Mouse (Mus musculus) layer of hippocampus, adult 11-12 months (tissue): ENCODE measurements around the gene Ms4a14.
A peak's percentile ranks its signal among the peaks of the same experiment; 100 is the strongest.
"Not testable (repeated sequence)": the region's sequence is repeated elsewhere in the genome, so short reads cannot be mapped to it uniquely, and the experiment has no call there.

Source experiments
- DNase-seq: peaks from one replicate; pipeline ENCODE4 v3.0.0; 2022; ENCODE audit warnings: low spot score

Ms4a14 gene

DNA sequence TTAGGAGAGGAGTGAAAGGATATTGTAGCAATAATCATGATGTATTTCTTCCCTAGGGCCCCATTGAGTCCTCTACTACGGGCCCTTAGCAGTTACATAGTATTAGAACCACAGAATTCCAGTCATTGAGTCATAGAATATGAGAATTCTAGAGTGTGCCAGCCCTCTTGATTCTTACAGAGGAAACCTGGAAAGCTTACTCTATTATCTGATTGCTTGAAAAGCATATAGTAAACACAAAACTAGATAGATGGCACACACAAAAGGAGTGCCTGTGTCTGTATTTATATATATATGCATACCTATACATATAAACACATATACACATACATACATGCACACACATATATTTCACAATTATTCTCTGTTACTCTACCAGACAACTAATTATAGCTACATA lies at the start of gene Ms4a14:
Gene Ms4a14, minus strand, starts transcription at position 101 of the 400 bp plus-strand sequence.
- DNase-seq: no peak

DNA sequence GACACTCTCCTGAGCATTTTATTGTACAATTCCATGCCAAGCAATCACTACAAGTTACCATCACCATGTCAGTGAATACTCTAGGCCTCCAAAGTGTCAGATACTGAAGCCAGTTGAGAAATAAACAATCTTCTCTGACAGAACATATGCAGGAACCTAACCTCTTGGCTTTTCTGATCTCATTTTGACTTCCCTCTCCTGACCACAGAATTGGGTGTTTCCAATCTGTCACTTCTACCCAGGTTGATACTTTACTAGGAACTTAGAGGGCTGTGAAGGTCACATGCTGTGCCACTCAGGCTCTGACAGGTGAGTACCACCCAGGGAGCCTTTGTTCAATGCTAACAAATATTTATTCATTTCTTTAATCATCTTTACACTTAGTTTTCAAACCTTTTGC lies 47.7 kb upstream of the Ms4a14 start:
- no peak for DNase-seq

GRCm38 (mm10) chr19:11360106-11360505 lies 45.9 kb upstream of the Ms4a14 start:
- peak; percentile 31 for DNase-seq

DNA sequence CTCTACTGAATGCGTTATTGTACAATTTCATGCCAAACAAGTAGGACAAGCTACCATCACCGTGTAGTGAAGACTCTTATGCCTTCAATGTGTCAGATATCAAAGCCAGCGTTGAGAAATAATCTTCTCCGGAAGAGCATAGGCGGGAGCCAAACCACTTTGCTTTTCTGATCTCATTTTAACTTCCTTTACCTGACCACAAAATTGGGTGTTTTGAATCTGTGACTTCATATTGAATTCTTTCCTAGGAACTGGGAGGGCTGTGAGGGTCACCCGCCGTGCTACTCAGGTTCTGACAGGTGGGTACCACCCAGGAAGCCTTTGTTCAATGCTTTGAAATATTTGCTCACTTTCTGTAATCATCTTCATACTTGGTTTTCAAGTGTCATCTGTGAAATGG lies 41.5 kb upstream of the Ms4a14 start:
- DNase-seq: no peak

- DNase-seq: peak; percentile 13
Observed at GRCm38 (mm10) chr19:11351878-11352277, 37.6 kb upstream of the Ms4a14 start.

DNA sequence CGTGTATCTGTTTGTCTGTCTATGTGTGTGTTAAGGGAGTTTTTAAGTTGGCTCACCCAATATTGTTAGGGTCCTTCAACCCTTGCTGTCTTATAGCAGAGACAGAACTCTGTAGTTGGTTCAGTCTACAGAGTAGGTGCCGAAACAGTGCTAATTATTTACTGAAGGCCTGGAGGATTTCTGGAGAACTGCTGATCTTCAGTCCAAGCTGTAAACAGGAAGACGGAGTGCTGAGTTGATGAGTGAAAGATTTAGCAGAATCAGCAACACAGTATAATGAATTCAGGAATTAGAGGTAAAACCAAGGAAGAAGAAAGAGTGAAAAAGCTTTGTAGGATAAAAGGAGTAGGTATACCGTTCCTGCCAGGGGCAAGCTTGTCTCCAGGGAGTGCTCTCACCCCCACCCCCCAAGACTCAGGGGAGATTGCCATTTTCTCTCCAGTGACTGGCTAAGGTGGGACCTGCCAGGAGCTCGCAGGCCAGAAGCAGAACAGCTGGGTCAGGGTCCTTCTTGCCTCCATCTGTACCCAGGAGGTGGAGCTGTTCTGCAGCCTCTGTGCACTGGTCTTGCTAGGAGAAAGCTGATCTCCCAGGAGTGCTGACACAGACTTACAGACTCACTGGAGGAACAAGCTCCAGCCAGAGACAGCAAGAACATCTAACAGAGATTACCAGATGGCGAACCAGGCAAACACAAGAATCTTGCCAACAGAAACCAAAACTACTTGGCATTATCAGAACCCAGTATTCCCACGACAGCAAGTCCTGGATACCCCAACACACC lies 35.6 kb upstream of the Ms4a14 start:
- peak; percentile 40 for DNase-seq

DNA sequence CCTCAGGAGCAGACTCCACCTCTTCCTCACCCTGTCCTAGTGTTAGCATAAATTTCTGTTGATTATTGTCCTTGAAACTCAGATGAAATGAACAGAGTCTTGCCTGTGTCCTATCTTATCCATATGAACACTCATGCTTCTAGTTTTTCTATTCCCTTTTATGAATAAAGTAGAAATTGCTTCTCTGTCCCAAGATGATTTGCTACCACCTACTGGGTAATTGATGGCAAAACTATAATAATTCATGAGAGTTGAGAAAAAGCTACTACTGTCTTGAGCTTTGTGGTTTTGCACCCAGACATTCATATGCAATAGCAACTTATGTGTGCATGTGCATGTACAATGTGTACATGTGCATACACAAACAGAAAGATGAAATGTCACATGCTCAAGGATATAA lies 29.7 kb upstream of the Ms4a14 start:
- no peak for DNase-seq

- DNase-seq: no peak
Observed at GRCm38 (mm10) chr19:11343147-11343546, 28.9 kb upstream of the Ms4a14 start.

DNA sequence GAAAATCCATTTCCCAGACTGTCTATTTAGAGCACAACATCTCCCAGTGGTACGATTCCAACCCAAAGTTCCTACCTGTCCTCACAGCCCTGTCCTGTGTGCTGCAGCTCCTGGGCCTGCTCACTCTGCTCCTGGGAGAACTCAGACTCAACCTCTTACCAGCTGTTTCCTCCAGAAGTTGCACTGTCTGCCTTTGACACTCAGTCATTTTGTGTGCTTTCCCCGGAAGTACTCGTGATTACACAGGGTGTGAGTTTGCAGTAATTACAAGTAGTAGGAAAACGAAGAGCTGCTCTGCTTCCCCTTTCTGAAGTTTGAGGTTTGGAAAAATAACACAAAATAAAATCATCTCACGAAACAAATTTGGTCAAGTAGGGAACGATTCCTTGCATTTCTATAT lies 21.7 kb upstream of the Ms4a14 start, which contains the start of gene Ms4a7:
Gene Ms4a7, minus strand, starts transcription at position 215 of the 400 bp plus-strand sequence.
- no peak for DNase-seq

GRCm38 (mm10) chr19:11321123-11321522 lies 6.9 kb upstream of the Ms4a14 start:
- DNase-seq: no peak

DNA sequence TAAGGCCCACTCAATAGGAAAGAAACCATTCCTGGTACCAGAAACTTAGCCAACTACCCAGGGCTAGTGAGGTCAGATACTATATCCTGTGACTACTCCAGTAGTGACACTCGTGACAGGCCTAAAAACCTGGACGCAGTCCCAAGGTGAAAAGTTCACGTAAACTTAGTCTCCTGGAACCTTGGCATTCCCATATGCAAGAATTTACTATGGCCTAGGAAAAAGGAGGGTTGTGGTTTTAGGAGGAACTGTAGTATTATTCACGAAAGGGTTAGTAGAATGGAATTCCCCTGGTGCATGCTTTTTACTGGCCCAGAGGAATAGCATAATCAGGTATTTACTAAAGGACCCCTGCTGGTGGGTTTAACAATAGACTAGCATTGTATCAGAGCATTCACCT lies 2.5 kb upstream of the Ms4a14 start:
- DNase-seq: no peak

GRCm38 (mm10) chr19:11308888-11309287 lies 5.4 kb downstream of the Ms4a14 start:
- DNase-seq: no peak

DNA sequence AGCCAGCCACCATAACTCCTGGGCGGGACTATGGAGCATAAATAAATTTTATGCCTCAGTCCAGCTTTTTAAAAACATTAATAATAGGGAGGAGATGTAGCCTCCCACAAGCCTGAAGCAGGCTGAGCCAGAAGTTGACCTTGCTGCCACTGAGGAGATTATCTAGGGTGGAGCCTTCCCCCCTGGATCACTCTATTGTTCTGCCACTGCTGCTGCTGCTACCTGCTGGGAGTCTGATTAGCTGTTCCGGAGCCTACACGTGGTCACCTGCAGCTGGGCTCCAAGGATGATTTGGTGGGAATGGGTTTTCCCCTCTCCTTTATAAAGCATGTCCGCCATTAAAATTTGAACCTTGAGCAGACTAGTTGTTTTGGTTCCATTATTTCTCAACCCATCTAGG lies 14.7 kb downstream of the Ms4a14 start:
- not testable (repeated sequence) for DNase-seq

DNA sequence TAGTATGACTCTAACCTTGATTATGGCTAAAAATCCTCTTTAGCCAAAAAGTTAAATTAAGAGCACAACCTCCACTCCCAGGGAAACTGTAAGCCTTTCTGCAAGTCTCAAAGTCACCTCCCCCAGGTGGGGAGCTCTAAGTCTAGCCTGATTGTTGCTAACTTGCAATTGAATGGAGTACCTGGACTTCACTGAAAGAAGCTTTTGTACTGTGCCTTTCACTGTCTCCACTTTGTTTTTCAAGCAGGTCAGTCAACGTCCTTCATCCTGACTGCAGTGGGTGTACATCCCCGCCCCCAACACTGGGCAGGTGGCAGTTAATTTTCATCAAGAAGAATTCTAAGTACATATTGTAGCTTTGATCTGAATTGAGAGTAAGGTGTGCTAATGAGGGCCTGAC lies 15.3 kb downstream of the Ms4a14 start:
- no peak for DNase-seq

DNA sequence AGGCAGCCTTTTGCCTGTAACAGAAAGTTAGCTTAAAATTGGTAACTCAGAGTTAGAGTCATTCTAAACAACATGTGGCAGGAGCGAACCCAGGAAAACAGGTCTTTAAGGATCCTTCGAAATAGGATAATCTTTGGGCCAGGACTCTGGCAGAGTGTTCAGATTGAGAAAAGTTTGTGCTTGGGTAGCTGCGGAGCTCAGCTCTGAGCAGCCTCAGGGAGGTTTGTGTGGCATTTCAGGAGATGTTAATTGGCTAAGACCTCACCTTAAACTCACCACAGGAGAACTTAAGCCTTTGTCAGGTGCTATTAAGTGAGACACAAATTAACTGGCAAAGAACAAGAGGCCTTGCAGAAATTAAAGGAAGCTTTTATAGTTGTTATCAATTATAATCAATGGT lies 20.6 kb downstream of the Ms4a14 start:
- not testable (repeated sequence) for DNase-seq

- DNase-seq: no peak
Observed at GRCm38 (mm10) chr19:11292990-11293389, 21.3 kb downstream of the Ms4a14 start.

- no peak for DNase-seq
Observed at GRCm38 (mm10) chr19:11283773-11284172, 30.5 kb downstream of the Ms4a14 start, which contains the start of gene Ms4a5. Ms4a5 (minus strand) TSS chr19:11283873.

DNA sequence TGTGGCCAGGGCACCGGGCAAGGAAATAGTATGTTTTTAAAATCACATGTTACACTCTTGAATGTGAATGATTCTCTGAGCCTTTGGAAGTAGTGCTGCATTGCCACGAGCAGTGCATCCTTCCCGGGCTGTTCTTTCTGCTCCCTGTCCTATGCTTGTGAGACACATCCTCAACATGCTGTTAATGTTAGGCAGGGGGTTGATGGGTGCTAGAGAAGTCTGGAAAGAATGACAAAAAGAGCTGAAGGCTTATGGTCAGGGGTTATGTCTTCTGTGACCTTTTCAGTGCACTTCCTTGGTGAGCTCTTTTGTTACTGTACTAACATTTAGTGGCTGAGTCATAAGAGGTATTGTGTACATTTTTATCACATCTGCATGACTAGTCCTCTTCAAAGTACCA lies 34.0 kb downstream of the Ms4a14 start:
- no peak for DNase-seq

DNA sequence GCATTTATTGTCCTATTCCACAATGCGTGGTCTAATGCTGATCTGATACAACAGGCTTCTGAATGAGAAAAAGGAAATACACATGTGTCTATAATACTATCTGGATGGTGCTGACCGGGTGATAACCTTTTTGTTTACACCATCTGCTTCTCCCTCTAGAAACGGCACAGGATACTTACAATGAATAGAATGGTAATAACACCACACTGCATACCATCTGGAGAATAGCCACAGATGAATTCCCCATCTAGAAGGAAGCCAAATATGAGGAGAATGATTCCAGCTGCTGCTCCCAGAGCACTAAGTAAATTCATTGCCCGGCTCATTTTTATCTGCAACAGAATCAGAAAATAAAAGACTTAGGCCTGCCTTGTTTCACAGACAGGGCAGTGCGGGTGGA lies 37.8 kb downstream of the Ms4a14 start:
- DNase-seq: no peak

DNA sequence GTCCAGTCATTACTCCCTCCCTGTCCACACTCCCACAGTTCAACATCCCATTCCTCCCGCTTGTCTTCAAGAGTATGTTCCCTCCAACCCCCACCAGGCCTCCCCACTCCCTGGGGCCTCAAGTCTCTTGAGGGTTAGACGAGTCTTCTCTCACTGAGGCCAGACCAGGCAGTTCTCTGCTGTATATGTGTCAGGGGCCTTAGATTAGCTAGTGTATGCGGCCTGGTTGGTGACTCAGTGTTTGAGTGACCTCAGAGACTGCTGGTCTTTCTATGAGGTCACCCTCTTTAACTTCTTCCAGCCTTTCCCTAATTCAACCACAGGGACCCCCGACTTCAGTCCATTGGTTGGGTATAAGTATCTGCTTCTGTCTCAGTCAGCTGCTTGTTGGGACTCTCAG lies 47.3 kb downstream of the Ms4a14 start:
- no peak for DNase-seq

- DNase-seq: no peak
Observed at GRCm38 (mm10) chr19:11266052-11266845, 48.0 kb downstream of the Ms4a14 start, which contains the start of gene Ms4a1. Ms4a1 (minus strand) TSS chr19:11266241.

DNA sequence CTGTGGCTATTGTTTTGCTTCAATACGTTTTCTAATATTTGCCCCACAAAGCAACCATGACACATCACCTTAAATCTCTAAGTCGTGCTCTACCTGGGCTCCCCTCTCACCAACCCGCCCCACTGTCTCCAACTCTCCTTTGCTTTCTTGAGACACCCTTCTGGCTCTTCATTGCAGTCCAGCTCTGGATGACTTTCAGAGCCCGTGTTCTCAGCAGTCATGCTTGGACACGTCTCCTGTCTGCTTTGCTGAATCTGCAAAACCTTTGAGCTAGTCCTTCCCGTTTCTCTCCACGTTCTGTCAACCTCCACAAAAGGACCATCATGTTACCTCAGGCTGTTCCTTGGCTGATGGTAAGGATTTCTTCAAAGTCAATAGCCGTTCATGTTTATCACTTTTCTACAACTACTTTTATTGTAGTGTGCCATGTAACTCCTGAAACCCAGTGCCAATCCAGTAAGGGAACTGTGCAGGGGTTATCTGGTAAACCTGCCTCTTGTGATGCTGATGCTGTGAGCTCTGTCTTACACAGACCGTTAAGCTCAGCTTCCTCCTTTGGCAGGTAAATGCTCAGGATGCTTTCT lies 49.6 kb downstream of the Ms4a14 start:
- DNase-seq: no peak

DNA sequence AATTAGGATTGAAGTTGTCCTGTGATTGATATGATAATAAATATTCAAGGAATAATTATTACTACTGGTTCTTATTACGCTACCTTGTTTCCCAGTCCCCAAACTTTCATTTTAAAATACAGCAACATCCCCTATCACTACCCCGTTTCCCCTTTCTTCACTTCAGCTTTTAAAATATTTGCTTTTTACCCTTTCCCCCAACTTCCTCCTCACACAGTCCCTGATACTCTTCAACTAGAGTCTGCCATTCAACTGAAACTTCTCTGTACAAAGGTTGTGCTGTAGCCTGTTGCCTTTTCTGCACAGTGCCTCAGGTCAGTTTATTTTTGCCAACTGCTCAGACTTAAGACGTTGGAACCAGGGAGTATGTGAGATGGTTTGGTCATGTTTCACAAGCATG lies 50.7 kb downstream of the Ms4a14 start:
- no peak for DNase-seq
